Mouse (Mus musculus): Measurements from ENCODE around the gene Ctns. TPM values are rescaled to one million over a fixed set of nuclear protein-coding genes. Genes with fewer than 3 reads are reported as not detected.

Ctns gene
- 9.9 TPM for polyA plus RNA-seq (2017; shearing (Covaris generic))

DNA sequence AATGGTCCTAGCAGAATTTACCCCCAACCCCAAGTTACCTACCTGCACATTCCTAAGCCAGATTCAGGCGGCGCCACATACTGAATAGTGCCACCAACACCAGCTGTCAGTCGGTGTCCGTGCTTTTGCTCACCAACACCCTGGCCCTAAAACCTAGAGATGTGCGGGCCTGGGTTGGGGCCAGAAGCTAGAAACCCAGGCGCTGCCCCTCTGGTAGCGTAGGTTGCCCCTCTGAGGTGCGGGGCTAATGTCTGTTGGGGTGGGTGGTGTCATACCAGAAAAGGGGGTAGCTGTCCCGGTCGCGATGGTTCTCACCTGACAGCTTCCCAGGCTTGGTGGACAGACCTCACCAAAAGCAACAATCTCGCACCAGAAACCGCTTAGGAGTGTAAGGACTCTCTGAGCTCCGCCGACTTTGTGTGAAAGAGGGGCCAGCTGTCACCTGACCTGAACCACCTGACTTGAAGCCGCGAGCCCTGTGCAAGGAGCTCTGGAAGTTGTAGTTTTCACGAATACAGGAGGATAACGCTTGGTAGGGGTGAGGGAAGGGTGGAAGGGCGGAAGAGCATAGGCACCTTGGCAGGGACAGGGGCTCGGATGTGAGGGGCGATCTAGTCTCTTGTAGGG lies at the start of gene Ctns:
Gene Ctns (minus strand): TSS at position 440 of the 627 bp plus-strand sequence.

DNA sequence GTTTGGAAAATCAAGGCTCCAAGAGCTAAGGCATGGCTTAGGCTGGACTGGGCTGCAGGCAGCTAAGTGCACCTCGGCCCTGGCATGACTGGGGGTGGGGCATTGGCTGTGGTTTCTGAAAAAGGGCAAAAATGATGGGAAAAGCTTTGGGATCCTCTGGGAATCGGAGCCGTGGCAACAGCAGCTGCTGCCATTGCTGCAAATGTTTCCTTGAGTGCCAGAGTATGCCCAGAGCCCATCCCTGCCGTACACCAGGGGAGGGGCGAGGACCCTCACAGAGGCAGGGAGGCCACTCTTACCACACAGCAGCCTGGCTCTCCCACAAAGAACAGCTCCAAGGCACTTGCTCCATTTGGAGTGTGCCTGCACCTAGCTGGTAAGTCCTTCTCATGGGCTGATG lies 35.1 kb upstream of the Ctns start, which contains the start of gene Trpv1:
Gene Trpv1 (plus strand): TSS at position 301 of the 400 bp plus-strand sequence.

DNA sequence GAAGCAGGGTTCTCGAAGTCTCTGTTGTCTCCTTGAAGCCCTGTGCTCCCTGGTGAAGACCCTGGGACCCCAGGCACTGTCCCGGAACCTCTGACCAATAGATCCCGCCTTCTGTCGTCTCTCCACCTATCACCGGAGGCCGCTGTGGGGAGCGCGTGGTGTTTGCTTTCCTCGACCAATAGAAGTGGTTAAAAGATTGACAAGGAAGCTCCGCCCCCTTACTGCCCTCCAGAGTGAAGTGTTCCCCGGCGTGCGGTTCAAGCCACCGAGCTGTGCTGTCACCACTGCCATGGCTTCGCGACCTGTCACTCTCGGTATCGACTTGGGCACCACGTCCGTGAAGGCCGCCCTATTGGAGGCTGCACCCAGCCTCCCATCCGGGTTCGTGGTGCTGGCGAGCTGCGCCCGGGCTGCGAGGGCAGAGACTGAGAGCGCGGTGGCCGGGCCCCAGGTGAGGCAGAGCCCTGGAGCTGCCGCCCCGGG lies 429 bp upstream of the Ctns start, which contains the start of gene Shpk:
Gene Shpk (plus strand): TSS at position 231 of the 483 bp plus-strand sequence.

DNA sequence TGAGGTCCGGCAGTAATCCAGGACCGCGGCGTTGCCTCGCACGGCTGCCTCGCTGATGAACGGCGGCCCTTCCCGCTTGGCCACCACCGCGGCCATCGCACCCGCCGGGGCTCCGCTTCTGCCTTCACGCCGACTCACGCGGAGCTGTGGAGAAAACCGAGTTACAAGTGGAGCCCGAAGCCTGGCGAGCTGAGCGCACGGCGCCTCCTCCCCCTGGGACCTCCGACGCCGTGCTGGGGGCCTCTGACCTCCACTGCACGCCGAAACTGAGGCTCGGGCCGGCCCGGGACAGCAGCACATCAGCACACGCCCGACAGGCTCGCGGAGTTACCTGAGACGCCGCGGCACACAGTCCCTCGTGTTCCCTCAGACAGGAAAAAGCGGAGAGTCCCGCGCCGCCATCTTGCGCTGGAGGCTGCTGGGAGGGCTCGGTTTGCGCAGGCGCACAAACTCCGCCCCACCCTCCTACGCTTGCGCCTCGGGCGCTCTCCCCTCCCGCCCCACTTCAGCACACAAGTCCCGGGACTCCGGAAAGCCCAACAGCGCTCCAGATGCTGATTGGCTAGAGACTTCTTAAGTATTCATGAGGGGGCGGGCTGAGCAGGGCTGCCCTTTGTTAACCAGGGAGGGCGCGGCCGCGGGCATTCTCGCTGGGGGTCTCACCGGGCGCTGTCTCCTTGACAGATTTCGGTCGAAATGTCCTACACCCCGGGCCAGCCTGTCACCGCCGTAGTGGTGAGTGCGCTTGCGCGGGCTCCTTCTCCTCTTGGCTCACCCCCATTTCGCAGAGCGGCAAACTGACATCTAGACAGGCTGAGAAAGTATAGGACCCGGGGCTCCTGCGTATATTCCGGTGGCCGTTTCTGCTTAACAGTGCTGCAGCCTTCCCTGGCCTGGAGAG lies 22.0 kb downstream of the Ctns start, which contains the start of the genes Emc6 and Tax1bp3:
Gene Emc6 (minus strand): TSS at position 430 of the 901 bp plus-strand sequence.
Gene Tax1bp3 (plus strand): TSS at position 476 of the 901 bp plus-strand sequence.

DNA sequence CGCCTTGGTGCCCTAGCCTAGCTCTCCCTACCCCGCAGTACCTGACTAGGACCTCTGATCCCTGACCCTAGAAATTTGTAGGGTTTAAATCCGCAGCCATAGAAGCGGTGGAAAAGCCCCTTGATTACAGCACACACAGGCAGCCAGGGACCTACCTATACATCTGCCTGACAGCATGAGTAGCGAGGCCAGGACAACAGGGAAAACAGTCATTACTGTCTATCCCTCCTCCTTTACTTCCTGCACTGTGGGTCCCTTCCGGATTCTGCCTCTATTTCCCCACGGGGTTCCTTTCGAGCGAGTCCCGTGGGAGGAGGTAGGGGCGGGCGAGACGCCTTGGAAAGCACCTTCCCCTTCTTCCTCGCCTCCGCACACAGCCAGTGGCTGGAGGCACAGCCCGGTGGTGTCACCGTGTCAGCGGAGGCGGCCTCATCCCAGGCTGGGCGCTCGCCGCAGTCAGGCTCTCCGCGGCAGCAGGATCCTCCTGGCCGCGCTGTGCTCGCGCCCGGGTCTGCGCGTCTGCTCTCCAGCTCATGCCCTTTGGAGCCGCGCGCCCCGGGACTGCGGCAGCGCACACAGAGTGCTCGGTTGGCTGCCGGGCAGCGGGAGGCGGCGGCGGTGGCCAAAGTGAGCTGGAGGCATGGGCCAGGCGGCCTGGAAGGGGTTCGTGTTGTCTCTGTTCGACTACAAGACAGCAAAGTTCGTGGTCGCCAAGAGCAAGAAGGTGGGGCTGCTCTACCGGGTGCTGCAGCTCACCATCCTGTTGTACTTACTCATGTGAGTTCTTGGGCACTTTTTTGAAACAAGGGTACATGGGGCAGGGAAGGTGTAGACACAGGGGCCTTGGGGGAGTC lies 38.7 kb downstream of the Ctns start, which contains the start of gene P2rx5:
Gene P2rx5 (plus strand): TSS at position 465 of the 854 bp plus-strand sequence.

DNA sequence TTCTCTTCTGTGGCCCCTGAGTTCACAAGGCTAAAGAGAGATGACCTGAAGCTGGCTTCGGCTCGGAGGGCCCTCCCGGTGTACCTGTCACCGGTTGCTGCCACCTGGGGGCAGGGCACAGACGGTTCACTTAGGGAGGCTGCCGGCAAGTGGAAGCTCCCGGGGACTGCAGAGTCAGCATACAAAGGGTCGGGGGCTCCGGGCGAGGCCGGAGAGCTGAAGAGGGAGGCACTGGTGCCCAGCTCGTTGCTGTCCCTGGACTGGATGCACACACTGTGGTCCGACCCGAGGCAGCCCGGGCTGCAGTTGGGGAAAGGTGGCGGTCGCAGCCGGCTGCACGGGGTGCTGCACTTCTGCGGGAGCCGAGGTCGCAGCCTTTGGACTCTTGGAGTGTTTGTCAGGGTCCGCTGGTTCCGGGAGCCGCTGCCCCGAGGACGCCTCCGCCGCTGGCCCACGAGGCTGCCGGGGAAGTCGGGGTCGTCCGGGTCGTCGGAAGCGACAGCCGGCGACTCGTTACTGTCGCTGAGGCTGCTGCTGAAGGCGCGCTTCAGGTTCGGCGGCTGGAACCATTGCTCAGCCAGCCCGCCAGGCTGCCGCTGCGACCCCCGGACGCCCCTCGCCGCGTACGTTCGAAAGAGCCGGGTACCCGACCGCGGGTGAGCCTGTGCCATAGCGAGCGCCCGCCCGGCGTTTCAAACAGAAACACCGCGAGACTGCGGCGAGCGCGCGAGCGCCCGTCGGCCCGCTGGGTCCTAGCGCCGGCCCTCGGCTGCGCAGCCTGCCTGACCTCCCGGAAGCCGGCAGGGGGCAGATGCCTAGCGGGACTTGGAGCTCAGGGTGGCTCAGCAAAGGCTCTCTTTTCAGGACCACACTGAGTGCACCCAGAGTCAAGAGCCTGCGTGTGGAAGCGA lies 61.0 kb downstream of the Ctns start, which contains the start of gene Haspin:
Gene Haspin (minus strand): TSS at position 704 of the 911 bp plus-strand sequence.

Other genes with a start within 250 kb of the Ctns start
- 236 TPM for gene Atp2a3, start 237.9 kb downstream of the Ctns start, polyA plus RNA-seq (2017; shearing (Covaris generic))
- gene P2rx1, start 199.9 kb downstream of the Ctns start, polyA plus RNA-seq (2017; shearing (Covaris generic)): not detected
- 4.6 TPM for gene Camkk1, start 180.0 kb downstream of the Ctns start, polyA plus RNA-seq (2017; shearing (Covaris generic))
- gene Ncbp3, start 151.3 kb downstream of the Ctns start, polyA plus RNA-seq (2017; shearing (Covaris generic)): 7.5 TPM
- 0.67 TPM for gene Itgae, start 108.5 kb downstream of the Ctns start, polyA plus RNA-seq (2017; shearing (Covaris generic))
- gene Haspin, start 60.7 kb downstream of the Ctns start, polyA plus RNA-seq (2017; shearing (Covaris generic)): 2.0 TPM
- not detected for gene P2rx5, start 38.6 kb downstream of the Ctns start, polyA plus RNA-seq (2017; shearing (Covaris generic))
- 75.4 TPM for gene Emc6, start 22.0 kb downstream of the Ctns start, polyA plus RNA-seq (2017; shearing (Covaris generic))
- 12.5 TPM for gene Tax1bp3, start 22.0 kb downstream of the Ctns start, polyA plus RNA-seq (2017; shearing (Covaris generic))
- gene Shpk, start 418 bp upstream of the Ctns start, polyA plus RNA-seq (2017; shearing (Covaris generic)): 4.3 TPM
- gene Trpv1, start 35.2 kb upstream of the Ctns start, polyA plus RNA-seq (2017; shearing (Covaris generic)): not detected
- gene Trpv3, start 68.3 kb upstream of the Ctns start, polyA plus RNA-seq (2017; shearing (Covaris generic)): not detected
- 0.41 TPM for gene Aspa, start 130.6 kb upstream of the Ctns start, polyA plus RNA-seq (2017; shearing (Covaris generic))
- not detected for gene Gm49340, start 130.7 kb upstream of the Ctns start, polyA plus RNA-seq (2017; shearing (Covaris generic))
- gene Spata22, start 130.7 kb upstream of the Ctns start, polyA plus RNA-seq (2017; shearing (Covaris generic)): not detected
- not detected for gene Olfr20, start 151.7 kb upstream of the Ctns start, polyA plus RNA-seq (2017; shearing (Covaris generic))
- not detected for gene Olfr376, start 172.2 kb upstream of the Ctns start, polyA plus RNA-seq (2017; shearing (Covaris generic))
- not detected for gene Olfr1, start 200.6 kb upstream of the Ctns start, polyA plus RNA-seq (2017; shearing (Covaris generic))
- gene Olfr378, start 229.4 kb upstream of the Ctns start, polyA plus RNA-seq (2017; shearing (Covaris generic)): not detected

Data from effector memory CD4-positive, alpha-beta T cell, adult 5 months (primary cell).